Mouse (Mus musculus) CH12.LX (cell line): Measurements from ENCODE around the gene Olfr916. TPM values are rescaled to one million over a fixed set of nuclear protein-coding genes. Genes with fewer than 3 reads are reported as not detected.

Experiments
- DNase-seq: peaks from one replicate; pipeline ENCODE4 v3.0.0-alpha.2; 2013; ENCODE audit errors: extremely low read depth
- H3K27ac ChIP-seq: 2 replicates; pipeline ENCODE4 v1.5.1; 2012; ENCODE audit warnings: low read depth, mild to moderate bottlenecking, control low read depth, moderate library complexity; ENCODE audit not compliant: insufficient read depth
- H3K27me3 ChIP-seq: replicated peaks from 2 replicates; pipeline ENCODE3; 2012; ENCODE audit warnings: inconsistent platforms
- H3K36me3 ChIP-seq, 2 experiments: replicated peaks in 1 of 2; 2 replicates each; pipeline versions ENCODE3 to v1.6.1; 2012; ENCODE audit warnings: inconsistent platforms in 1 of 2, low read length in 1 of 2, mild to moderate bottlenecking in 1 of 2, mixed read lengths in 1 of 2, moderate library complexity in 1 of 2; ENCODE audit not compliant: control insufficient read depth in 1 of 2, insufficient read depth in 1 of 2
- H3K4me1 ChIP-seq, 2 experiments: 2 replicates each; pipeline ENCODE4 v1.6.1; 2012; ENCODE audit warnings: inconsistent platforms in 1 of 2, moderate library complexity in 1 of 2; ENCODE audit not compliant: insufficient read depth in 2 of 2, control insufficient read depth in 1 of 2
- H3K4me2 ChIP-seq: 2 replicates; pipeline ENCODE4 v1.6.1; 2012; ENCODE audit warnings: low read depth, mild to moderate bottlenecking, control low read depth; ENCODE audit not compliant: poor library complexity, insufficient read depth, severe bottlenecking
- H3K4me3 ChIP-seq, 3 experiments: fragments of 150-350 bp in 1 of 3; sonication (generic) in 1 of 3; replicated peaks in 1 of 3; 2 replicates each; pipeline versions ENCODE3 to v1.5.1; 2011 to 2012; ENCODE audit warnings: low read depth in 2 of 3, low read length in 2 of 3, mild to moderate bottlenecking in 2 of 3, moderate library complexity in 2 of 3, control low read depth in 1 of 3, improper control_type of control experiment in 1 of 3, inconsistent platforms in 1 of 3, mixed read lengths in 1 of 3; ENCODE audit not compliant: poor library complexity in 1 of 3
- H3K79me2 ChIP-seq: replicated peaks from 2 replicates; pipeline ENCODE4 v1.6.1; 2012; ENCODE audit warnings: mild to moderate bottlenecking, moderate library complexity; ENCODE audit not compliant: control insufficient read depth, poor library complexity, insufficient read depth, severe bottlenecking; ENCODE audit errors: extremely low read depth
- H3K9ac ChIP-seq: 2 replicates; pipeline ENCODE4 v1.6.1; 2012; ENCODE audit warnings: low read depth, mild to moderate bottlenecking, control low read depth, moderate library complexity; ENCODE audit not compliant: insufficient read depth
- H3K9me3 ChIP-seq: replicated peaks from 2 replicates; pipeline ENCODE3; 2012; ENCODE audit warnings: low read length, inconsistent platforms, mixed read lengths
- BHLHE40 ChIP-seq: IDR thresholded peaks from 2 replicates; pipeline ENCODE4 v1.6.1; 2011; ENCODE audit warnings: mild to moderate bottlenecking, low read depth, low read length, improper control_type of control experiment
- CHD1 ChIP-seq: IDR thresholded peaks from 2 replicates; pipeline ENCODE4 v1.6.1; 2012; ENCODE audit warnings: low read depth, low read length, improper control_type of control experiment, inconsistent platforms
- CHD2 ChIP-seq: IDR thresholded peaks from 2 replicates; pipeline ENCODE4 v1.6.1; 2011; ENCODE audit warnings: low read length, improper control_type of control experiment
- CTCF ChIP-seq, 2 experiments: IDR thresholded peaks in 1 of 2; conservative IDR thresholded peaks in 1 of 2; 2 replicates each; pipeline ENCODE4 v1.5.1; 2011 to 2012; ENCODE audit warnings: low read depth in 2 of 2, low read length in 2 of 2, improper control_type of control experiment in 1 of 2, inconsistent platforms in 1 of 2, mild to moderate bottlenecking in 1 of 2, moderate library complexity in 1 of 2
- E2F4 ChIP-seq: IDR thresholded peaks from 2 replicates; pipeline ENCODE4 v1.6.1; 2011; ENCODE audit warnings: low read depth, low read length, improper control_type of control experiment; ENCODE audit not compliant: insufficient replicate concordance
- ELF1 ChIP-seq: IDR thresholded peaks from 2 replicates; pipeline ENCODE4 v1.6.1; 2014; ENCODE audit warnings: low read depth, mild to moderate bottlenecking, inconsistent platforms, low read length, improper control_type of control experiment
- EP300 ChIP-seq: IDR thresholded peaks from 2 replicates; pipeline ENCODE4 v1.6.1; 2011; ENCODE audit warnings: low read length, improper control_type of control experiment
- ETS1 ChIP-seq: conservative IDR thresholded peaks from 2 replicates; pipeline ENCODE4 v1.6.1; 2012; ENCODE audit warnings: low read depth, mild to moderate bottlenecking, inconsistent platforms, low read length, improper control_type of control experiment, moderate library complexity
- GABPA ChIP-seq: IDR thresholded peaks from 2 replicates; pipeline ENCODE4 v1.6.1; 2012; ENCODE audit warnings: low read depth, low read length, improper control_type of control experiment, inconsistent platforms; ENCODE audit not compliant: insufficient replicate concordance
- JUN ChIP-seq: IDR thresholded peaks from 2 replicates; pipeline ENCODE4 v1.6.1; 2011; ENCODE audit warnings: low read depth, mild to moderate bottlenecking, low read length, improper control_type of control experiment, moderate library complexity; ENCODE audit not compliant: insufficient read depth
- JUND ChIP-seq: conservative IDR thresholded peaks from 2 replicates; pipeline ENCODE4 v1.6.1; 2011; ENCODE audit warnings: low read depth, low read length, improper control_type of control experiment
- MAX ChIP-seq: IDR thresholded peaks from 2 replicates; pipeline ENCODE4 v1.6.1; 2011; ENCODE audit warnings: low read length, improper control_type of control experiment
- MAZ ChIP-seq: IDR thresholded peaks from 2 replicates; pipeline ENCODE4 v1.6.1; 2012; ENCODE audit warnings: low read depth, mild to moderate bottlenecking, inconsistent platforms, low read length, improper control_type of control experiment, moderate library complexity
- MEF2A ChIP-seq: IDR thresholded peaks from 2 replicates; pipeline ENCODE4 v1.6.1; 2014; ENCODE audit warnings: low read depth, mild to moderate bottlenecking, inconsistent platforms, low read length, improper control_type of control experiment, borderline replicate concordance
- MXI1 ChIP-seq: IDR thresholded peaks from 2 replicates; pipeline ENCODE4 v1.6.1; 2011; ENCODE audit warnings: mild to moderate bottlenecking, low read depth, low read length, improper control_type of control experiment
- MYC ChIP-seq: IDR thresholded peaks from 2 replicates; pipeline ENCODE4 v1.6.1; 2011; ENCODE audit warnings: low read depth, mild to moderate bottlenecking, improper control_type of control experiment, low read length
- POLR2AphosphoS2 ChIP-seq: IDR thresholded peaks from 2 replicates; pipeline ENCODE4 v1.6.1; 2011; ENCODE audit warnings: low read depth, low read length, improper control_type of control experiment
- RCOR1 ChIP-seq: conservative IDR thresholded peaks from 2 replicates; pipeline ENCODE4 v1.6.1; 2012; ENCODE audit warnings: low read depth, mild to moderate bottlenecking, inconsistent platforms, low read length, improper control_type of control experiment
- TBP ChIP-seq: conservative IDR thresholded peaks from 2 replicates; pipeline ENCODE4 v1.6.1; 2011; ENCODE audit warnings: low read depth, low read length, improper control_type of control experiment
- USF2 ChIP-seq: conservative IDR thresholded peaks from 2 replicates; pipeline ENCODE4 v1.6.1; 2011; ENCODE audit warnings: low read depth, low read length, improper control_type of control experiment
- ZC3H11A ChIP-seq: IDR thresholded peaks from 2 replicates; pipeline ENCODE4 v1.6.1; 2012; ENCODE audit warnings: low read depth, mild to moderate bottlenecking, inconsistent platforms, low read length, improper control_type of control experiment
- ZKSCAN1 ChIP-seq: IDR thresholded peaks from 2 replicates; pipeline ENCODE4 v1.6.1; 2012; ENCODE audit warnings: low read depth, inconsistent platforms, low read length, improper control_type of control experiment, borderline replicate concordance
- ZMIZ1 ChIP-seq: IDR thresholded peaks from 2 replicates; pipeline ENCODE4 v1.6.1; 2012; ENCODE audit warnings: low read depth, mild to moderate bottlenecking, inconsistent platforms, low read length, improper control_type of control experiment
- dilution Hi-C: fragments of 300-500 bp; cut with MboI; formaldehyde crosslinking; loops from 2 replicates; pipeline ENCODE4 v1.14.3; 2020; ENCODE audit warnings: low sequenced_read_pairs; ENCODE audit not compliant: extremely low pct_unique_long_range_greater_than_20kb, extremely low pct_ligation_motif_present
- in situ Hi-C: fragments of 300-500 bp; cut with MboI; formaldehyde crosslinking; loops from 3 replicates; pipeline ENCODE4 v1.14.3; 2019; ENCODE audit warnings: low sequenced_read_pairs, low pct_ligation_motif_present, low pct_unique_long_range_greater_than_20kb, mixed read lengths
- polyA plus RNA-seq: library from polyadenylated mRNA; unstranded; fragments of >175 nt; gene quantifications from 2 replicates; pipeline ENCODE4 v1.2.1, GENCODE M21; 2012; ENCODE audit warnings: low read depth; ENCODE audit not compliant: insufficient read length
- total RNA-seq, 2 experiments: library from RNA; depleted of rRNA; stranded (reverse); fragments of 300-350 nt in 1 of 2; fragments of >200 nt in 1 of 2; gene quantifications; 2 replicates each; pipeline ENCODE4 v1.2.3; 2012 to 2014

The Olfr916 gene
- total RNA-seq (2012; rRNA removed) (not detected in 2 replicates), total RNA-seq (2014; rRNA removed) (not detected in 2 replicates), polyA plus RNA-seq (not detected in 2 replicates)

DNA sequence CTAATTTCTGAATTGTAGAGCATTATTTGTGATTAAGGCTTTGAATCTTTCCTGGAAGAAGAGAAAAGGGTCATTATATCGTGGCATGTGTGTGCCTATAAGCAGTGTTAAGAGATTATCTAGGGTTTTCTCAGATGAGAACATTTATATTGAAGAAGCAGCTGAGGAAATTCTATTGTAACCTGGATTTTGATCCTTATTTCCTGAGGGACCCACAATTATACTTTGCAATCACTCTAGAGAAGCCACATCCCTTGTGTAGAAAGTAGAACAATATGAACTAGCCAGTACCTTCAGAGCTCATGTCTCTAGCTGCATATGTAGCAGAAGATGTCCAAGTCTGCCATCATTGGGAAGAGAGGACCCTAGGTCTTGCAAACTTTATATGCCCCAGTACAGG is at the start of gene Olfr916:
Gene Olfr916 (minus strand): TSS at position 101 of the 400 bp plus-strand sequence.
- H3K4me1 ChIP-seq, result no peaks in the 10 kb centered on the region
- dilution Hi-C loops (no loop called here), in situ Hi-C loops (no loop called here)
- H3K4me2 ChIP-seq, result no peak within 1 kb of the TSS
- H3K4me3 ChIP-seq, result no peak within 1 kb of the TSS
- no peaks in the 10 kb centered on the region for H3K9me3 ChIP-seq
- no peak for DNase-seq
- H3K79me2 ChIP-seq, result no peaks in the 10 kb centered on the region
- H3K9ac ChIP-seq, result no peak within 1 kb of the TSS
- H3K27ac ChIP-seq, result no peak within 1 kb of the TSS
- no peak for TF ChIP-seq CHD1
- TF ChIP-seq E2F4, result no peak
- no peak for TF ChIP-seq JUN
- TF ChIP-seq MAZ, result no peak
- no peak for TF ChIP-seq USF2
- no peak for TF ChIP-seq TBP
- no peak for TF ChIP-seq BHLHE40
- no peaks in the 10 kb centered on the region for H3K27me3 ChIP-seq
- no peaks in the 10 kb centered on the region for H3K36me3 ChIP-seq

DNA sequence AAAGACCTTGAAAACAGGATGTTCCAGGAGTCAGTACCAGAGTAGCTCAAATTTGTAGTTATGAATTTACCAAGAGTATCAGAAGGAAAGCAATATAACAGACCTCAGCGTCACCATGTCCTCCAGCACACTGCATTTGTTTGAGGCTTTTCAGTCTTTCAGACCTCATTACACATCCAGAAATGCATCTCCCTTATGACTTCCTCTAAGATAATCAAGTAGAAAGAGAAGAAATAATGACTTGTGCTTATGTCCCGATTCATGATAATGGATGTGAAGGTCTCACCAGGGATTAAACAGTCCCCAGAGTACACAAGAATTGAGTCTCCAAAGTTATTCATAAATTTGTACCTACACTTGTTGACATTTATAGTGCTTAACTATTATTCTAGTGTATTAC is 14.8 kb upstream of the Olfr916 start, which contains the start of gene Olfr918:
Gene Olfr918 (minus strand): TSS at position 101 of the 400 bp plus-strand sequence.
- Histone ChIP-seq H3K4me2 (no peak within 1 kb of the TSS), H3K4me1 (peaks cover 0 to 6% of the 10 kb centered on the region in 2 experiments; a peak in 2 of 4 replicates), H3K9me3 (no peaks in the 10 kb centered on the region), H3K27ac (no peak within 1 kb of the TSS), H3K79me2 (no peaks in the 10 kb centered on the region), H3K4me3 (no peak within 1 kb of the TSS), H3K27me3 (no peaks in the 10 kb centered on the region), H3K9ac (no peak within 1 kb of the TSS), H3K36me3 (no peaks in the 10 kb centered on the region)
- DNase-seq, result no peak
- in situ Hi-C loops (no loop called here), dilution Hi-C loops (no loop called here)
- no peak for TF ChIP-seq JUND
- no peak for TF ChIP-seq TBP
- no peak for TF ChIP-seq ZMIZ1
- TF ChIP-seq MYC, result no peak
- TF ChIP-seq MAX, result no peak
- no peak for TF ChIP-seq CHD1
- no peak for TF ChIP-seq CHD2
- TF ChIP-seq E2F4, result no peak
- TF ChIP-seq ETS1, result no peak
- no peak for TF ChIP-seq EP300
- no peak for TF ChIP-seq CTCF (conservative IDR thresholded peaks at IDR 0.05 in 1 of 2, IDR thresholded peaks at IDR 0.05 in 1 of 2; ENCODE audit: low read depth in 2 of 2, low read length in 2 of 2)
- TF ChIP-seq RCOR1, result no peak
- no peak for TF ChIP-seq MEF2A
- TF ChIP-seq GABPA, result no peak
- no peak for TF ChIP-seq ZC3H11A
- no peak for TF ChIP-seq MXI1
- no peak for TF ChIP-seq MAZ
- no peak for TF ChIP-seq ELF1
- TF ChIP-seq ZKSCAN1, result no peak
- TF ChIP-seq POLR2AphosphoS2, result no peak
